Mouse (Mus musculus): ENCODE results near the gene Trip13. TPM values are rescaled to one million over a fixed set of nuclear protein-coding genes. Genes with fewer than 3 reads are reported as not detected.

The Trip13 gene
- total and polyA plus RNA-seq, 3 experiments, result 42.3 to 94.5 (median 93.2) TPM

DNA sequence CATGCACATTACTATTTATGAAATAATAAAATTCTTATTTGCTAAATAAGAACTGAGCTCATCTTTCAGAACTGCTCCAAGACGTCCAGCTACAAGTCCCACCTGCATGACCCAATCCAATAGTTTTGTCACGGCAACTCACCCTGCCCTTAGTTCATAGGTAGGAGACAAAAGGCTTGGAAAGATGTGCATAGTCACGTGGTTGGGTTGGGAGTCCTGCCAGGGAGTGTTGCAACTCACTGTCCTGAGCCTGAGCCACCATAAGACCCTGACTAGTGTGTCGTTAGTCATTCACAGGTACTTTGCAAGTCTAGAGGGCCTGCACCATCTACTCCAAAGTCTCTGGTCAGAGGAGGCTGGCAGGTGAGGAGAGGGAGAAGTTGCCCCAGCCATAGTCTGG, 51.5 kb downstream of the Trip13 start:
- in situ Hi-C loops (cut with MboI; ENCODE audit: low pct_ligation_motif_present, low pct_unique_long_range_greater_than_20kb, low sequenced_read_pairs) (no loop called here), dilution Hi-C loops (cut with MboI; ENCODE audit: extremely low pct_ligation_motif_present, extremely low pct_unique_long_range_greater_than_20kb, low sequenced_read_pairs) (no loop called here)
- no peak for DNase-seq (ENCODE audit: extremely low read depth)
- Histone ChIP-seq H3K27me3 (replicated peaks) (peaks cover 6% of the 10 kb centered on the region), H3K36me3 (replicated peaks in 1 of 2; ENCODE audit: control insufficient read depth in 1 of 2, insufficient read depth in 1 of 2, low read length in 1 of 2) (no peaks in the 10 kb centered on the region), H3K4me2 (ENCODE audit: insufficient read depth, low read depth, poor library complexity, severe bottlenecking) (no peak overlapping the region), H3K9ac (ENCODE audit: insufficient read depth, low read depth) (no peak overlapping the region), H3K9me3 (replicated peaks; ENCODE audit: low read length) (no peaks in the 10 kb centered on the region), H3K4me1 (ENCODE audit: control insufficient read depth in 1 of 2, insufficient read depth in 2 of 2) (peaks cover 0 to 4% of the 10 kb centered on the region in 2 experiments; a peak in 1 of 4 replicates), H3K27ac (ENCODE audit: insufficient read depth, low read depth) (no peak overlapping the region), H3K79me2 (replicated peaks; ENCODE audit: control insufficient read depth, extremely low read depth, insufficient read depth, poor library complexity, severe bottlenecking) (no peaks in the 10 kb centered on the region), H3K4me3 (replicated peaks in 1 of 3; ENCODE audit: low read depth in 2 of 3, low read length in 2 of 3, poor library complexity in 1 of 3) (no peak overlapping the region)
- TF ChIP-seq MAX (IDR thresholded peaks at IDR 0.05; ENCODE audit: low read length) (no peak), PAX5 (IDR thresholded peaks at IDR 0.05; ENCODE audit: low read length) (no peak), ZC3H11A (IDR thresholded peaks at IDR 0.05; ENCODE audit: low read depth, low read length) (no peak), JUN (IDR thresholded peaks at IDR 0.05; ENCODE audit: insufficient read depth, low read depth, low read length) (no peak), GABPA (IDR thresholded peaks at IDR 0.05; ENCODE audit: insufficient replicate concordance, low read depth, low read length) (no peak), CHD1 (IDR thresholded peaks at IDR 0.05; ENCODE audit: low read depth, low read length) (no peak)

DNA sequence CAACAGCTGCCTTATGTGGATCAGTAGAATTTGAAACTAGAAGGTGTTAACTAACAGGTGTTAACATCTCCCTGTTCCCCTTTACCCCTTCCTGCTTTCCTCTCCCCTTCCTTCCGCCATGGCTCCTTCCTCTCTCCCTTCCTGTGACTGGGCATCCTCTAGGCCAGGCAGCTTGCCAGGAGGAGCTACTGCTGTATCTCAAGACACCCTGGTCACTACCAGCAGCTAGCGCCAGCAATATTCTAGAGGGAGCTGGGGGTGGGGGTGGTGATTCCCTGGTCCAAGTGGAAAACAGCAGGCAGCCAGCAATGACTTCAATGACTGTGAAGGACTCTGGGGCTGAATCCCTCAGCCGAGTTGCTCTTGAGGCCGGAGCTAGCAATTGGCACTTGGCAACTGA, 51.9 kb downstream of the Trip13 start:
- Histone ChIP-seq H3K27me3 (replicated peaks) (peaks cover 8% of the 10 kb centered on the region), H3K4me1 (ENCODE audit: control insufficient read depth in 1 of 2, insufficient read depth in 2 of 2) (no peaks in the 10 kb centered on the region), H3K4me3 (replicated peaks in 1 of 3; ENCODE audit: low read depth in 2 of 3, low read length in 2 of 3, poor library complexity in 1 of 3) (no peak overlapping the region), H3K27ac (ENCODE audit: insufficient read depth, low read depth) (no peak overlapping the region), H3K9ac (ENCODE audit: insufficient read depth, low read depth) (no peak overlapping the region), H3K79me2 (replicated peaks; ENCODE audit: control insufficient read depth, extremely low read depth, insufficient read depth, poor library complexity, severe bottlenecking) (no peaks in the 10 kb centered on the region), H3K9me3 (replicated peaks; ENCODE audit: low read length) (no peaks in the 10 kb centered on the region), H3K36me3 (replicated peaks in 1 of 2; ENCODE audit: control insufficient read depth in 1 of 2, insufficient read depth in 1 of 2, low read length in 1 of 2) (no peaks in the 10 kb centered on the region), H3K4me2 (ENCODE audit: insufficient read depth, low read depth, poor library complexity, severe bottlenecking) (no peak overlapping the region)
- in situ Hi-C loops (cut with MboI; ENCODE audit: low pct_ligation_motif_present, low pct_unique_long_range_greater_than_20kb, low sequenced_read_pairs), result no loop called here
- TF ChIP-seq MEF2A (IDR thresholded peaks at IDR 0.05; ENCODE audit: borderline replicate concordance, low read depth, low read length) (no peak), TCF12 (IDR thresholded peaks at IDR 0.05; ENCODE audit: low read depth, low read length) (no peak), JUND (conservative IDR thresholded peaks at IDR 0.05; ENCODE audit: low read depth, low read length) (no peak), ZNF384 (IDR thresholded peaks at IDR 0.05; ENCODE audit: low read depth, low read length) (no peak), MAFK (IDR thresholded peaks at IDR 0.05; ENCODE audit: insufficient replicate concordance, low read length) (no peak)
- dilution Hi-C loops (cut with MboI; ENCODE audit: extremely low pct_ligation_motif_present, extremely low pct_unique_long_range_greater_than_20kb, low sequenced_read_pairs), result no loop called here
- DNase-seq (ENCODE audit: extremely low read depth), result no peak

DNA sequence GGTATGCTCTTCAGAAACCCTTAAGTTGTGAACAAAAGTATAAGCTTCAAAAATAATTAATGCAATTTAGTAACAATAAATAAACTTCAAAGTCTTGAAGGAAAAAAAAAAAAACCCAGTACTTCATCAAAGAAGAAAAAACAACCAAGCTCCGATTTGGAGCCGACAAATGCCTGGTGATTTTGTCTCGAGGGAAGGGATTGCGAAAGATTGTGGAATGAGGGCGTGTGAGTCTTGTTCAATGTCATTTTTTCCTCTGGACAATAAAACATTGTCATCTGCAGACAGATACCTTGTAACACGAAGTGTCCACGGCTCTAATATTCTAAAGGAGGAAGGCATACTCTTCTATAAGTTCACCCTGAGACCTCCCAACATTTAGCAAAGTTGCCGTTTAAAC, 56.2 kb downstream of the Trip13 start:
- TF ChIP-seq CTCF (conservative IDR thresholded peaks at IDR 0.05 in 1 of 2, IDR thresholded peaks at IDR 0.05 in 1 of 2; ENCODE audit: low read depth in 2 of 2, low read length in 2 of 2), result no peak
- TF ChIP-seq JUN (IDR thresholded peaks at IDR 0.05; ENCODE audit: insufficient read depth, low read depth, low read length), result no peak
- no peak for TF ChIP-seq E2F4 (IDR thresholded peaks at IDR 0.05; ENCODE audit: insufficient replicate concordance, low read depth, low read length)
- no peak for TF ChIP-seq ZKSCAN1 (IDR thresholded peaks at IDR 0.05; ENCODE audit: borderline replicate concordance, low read depth, low read length)
- TF ChIP-seq USF2 (conservative IDR thresholded peaks at IDR 0.05; ENCODE audit: low read depth, low read length), result no peak
- no peak for TF ChIP-seq UBTF (IDR thresholded peaks at IDR 0.05; ENCODE audit: low read depth, low read length)
- no peak for TF ChIP-seq ZC3H11A (IDR thresholded peaks at IDR 0.05; ENCODE audit: low read depth, low read length)
- no peak for TF ChIP-seq ZMIZ1 (IDR thresholded peaks at IDR 0.05; ENCODE audit: low read depth, low read length)
- TF ChIP-seq RCOR1 (conservative IDR thresholded peaks at IDR 0.05; ENCODE audit: low read depth, low read length), result no peak
- peaks cover 3% of the 10 kb centered on the region for H3K9me3 ChIP-seq (replicated peaks; ENCODE audit: low read length)
- H3K27me3 ChIP-seq (replicated peaks), result peaks cover 9% of the 10 kb centered on the region
- no peak overlapping the region for H3K27ac ChIP-seq (ENCODE audit: insufficient read depth, low read depth)
- H3K9ac ChIP-seq (ENCODE audit: insufficient read depth, low read depth), result no peak overlapping the region
- DNase-seq (ENCODE audit: extremely low read depth), result no peak
- in situ Hi-C loops (cut with MboI; ENCODE audit: low pct_ligation_motif_present, low pct_unique_long_range_greater_than_20kb, low sequenced_read_pairs) (no loop called here), dilution Hi-C loops (cut with MboI; ENCODE audit: extremely low pct_ligation_motif_present, extremely low pct_unique_long_range_greater_than_20kb, low sequenced_read_pairs) (no loop called here)
- no peak overlapping the region for H3K4me3 ChIP-seq (replicated peaks in 1 of 3; ENCODE audit: low read depth in 2 of 3, low read length in 2 of 3, poor library complexity in 1 of 3)
- H3K4me2 ChIP-seq (ENCODE audit: insufficient read depth, low read depth, poor library complexity, severe bottlenecking), result no peak overlapping the region
- no peaks in the 10 kb centered on the region for H3K79me2 ChIP-seq (replicated peaks; ENCODE audit: control insufficient read depth, extremely low read depth, insufficient read depth, poor library complexity, severe bottlenecking)
- no peaks in the 10 kb centered on the region for H3K4me1 ChIP-seq (ENCODE audit: control insufficient read depth in 1 of 2, insufficient read depth in 2 of 2)
- no peaks in the 10 kb centered on the region for H3K36me3 ChIP-seq (replicated peaks in 1 of 2; ENCODE audit: control insufficient read depth in 1 of 2, insufficient read depth in 1 of 2, low read length in 1 of 2)
